Mouse (Mus musculus) midbrain, embryonic 12.5 days (tissue): ENCODE results near the gene Nr4a1. TPM values are rescaled to one million over a fixed set of nuclear protein-coding genes. Genes with fewer than 3 reads are reported as not detected.

Experiments used
- ATAC-seq: fragments of 200-750 bp; cut with Nextera tagmentation; 2 replicates; pipeline ENCODE4 v1.8.0; 2017; ENCODE audit warnings: low read depth, moderate TSS enrichment, moderate library complexity; ENCODE audit not compliant: low FRiP score
- H3K27ac ChIP-seq: fragments of 300-500 bp; sonication (generic); replicated peaks from 2 replicates; pipeline ENCODE4 v1.5.1; 2016; ENCODE audit warnings: mild to moderate bottlenecking
- H3K27me3 ChIP-seq: fragments of 300-500 bp; sonication (generic); 2 replicates; pipeline ENCODE4 v1.6.1; 2016; ENCODE audit warnings: mild to moderate bottlenecking
- H3K36me3 ChIP-seq: fragments of 300-500 bp; sonication (generic); 2 replicates; pipeline ENCODE4 v1.6.1; 2016
- H3K4me1 ChIP-seq: fragments of 300-500 bp; sonication (generic); 2 replicates; pipeline ENCODE4 v1.6.1; 2016
- H3K4me2 ChIP-seq: fragments of 300-500 bp; sonication (generic); replicated peaks from 2 replicates; pipeline ENCODE4 v1.6.1; 2016; ENCODE audit warnings: mild to moderate bottlenecking, moderate library complexity
- H3K4me3 ChIP-seq: fragments of 300-500 bp; sonication (generic); 2 replicates; pipeline ENCODE4 v1.5.1; 2016; ENCODE audit warnings: mild to moderate bottlenecking
- H3K9ac ChIP-seq: fragments of 300-500 bp; sonication (generic); replicated peaks from 2 replicates; pipeline ENCODE4 v1.6.1; 2016; ENCODE audit warnings: mild to moderate bottlenecking, moderate library complexity
- H3K9me3 ChIP-seq: fragments of 300-500 bp; sonication (generic); 2 replicates; pipeline ENCODE4 v1.6.1; 2016; ENCODE audit warnings: mild to moderate bottlenecking
- WGBS: fragments of 180-500 bp; shearing (Covaris S2); methylation state at CpG from one replicate; pipeline ENCODE4 v1.1.7; 2016; 5-methylcytosine and 5-hydroxymethylcytosine counted together
- polyA plus RNA-seq: library from polyadenylated mRNA; unstranded; fragments of >200 nt; fragmentation: Nextera tagmentation; extraction: Ambion mirVana; gene quantifications from 2 replicates; pipeline ENCODE4 v1.2.1, GENCODE M21; 2016

Nr4a1 gene
- polyA plus RNA-seq: 3.4 and 4.0 TPM in 2 replicates

DNA sequence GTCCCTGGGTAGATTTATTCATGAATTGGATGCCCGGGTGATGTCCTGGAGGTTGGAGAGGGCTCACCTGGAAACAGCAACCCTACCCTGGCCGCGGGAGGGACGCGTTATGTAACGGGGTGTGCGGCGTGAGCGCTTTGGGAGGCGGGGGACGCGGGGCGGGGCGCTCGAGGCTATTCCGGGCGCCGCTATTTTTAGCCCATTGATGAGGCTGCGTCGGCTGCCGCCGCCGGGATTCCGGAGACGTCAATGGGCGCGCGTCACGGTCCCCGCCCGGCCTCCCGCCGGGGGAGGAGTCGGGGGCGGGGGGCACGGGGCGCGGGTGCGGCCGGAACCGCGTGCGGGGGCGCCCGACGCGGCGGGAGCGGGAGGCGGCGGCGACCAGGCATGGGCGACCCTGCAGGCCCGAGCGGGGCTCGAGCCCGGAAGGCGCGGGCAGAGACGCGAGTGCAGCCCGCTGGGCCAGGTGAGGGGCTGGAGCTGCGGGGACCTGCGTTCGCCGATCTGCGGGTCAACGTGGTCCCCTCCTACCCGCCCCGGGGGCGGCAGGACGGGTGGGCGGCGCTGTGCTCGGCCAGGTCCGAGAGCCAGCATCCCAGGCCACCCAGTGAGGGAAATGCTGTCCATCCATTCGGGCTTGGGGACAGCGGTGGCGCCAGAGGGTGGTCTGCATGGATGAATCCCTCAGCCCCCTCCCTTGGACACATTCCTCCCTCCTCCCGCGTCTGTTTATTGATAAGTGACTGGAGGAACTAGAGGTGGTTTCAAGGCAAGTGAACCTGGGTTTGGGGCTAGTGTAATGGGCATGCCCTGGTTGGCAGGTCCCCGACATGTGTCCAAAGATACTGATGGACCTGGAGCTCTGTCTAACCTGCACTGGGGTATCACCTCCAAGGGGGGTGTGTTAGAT, at the start of gene Nr4a1:
Nr4a1 (plus strand) TSS at position 384 of the 910 bp plus-strand sequence.
- Histone ChIP-seq H3K9me3 (no peaks in the 10 kb centered on the region), H3K4me3 (peak within 1 kb of the TSS; percentile 69), H3K4me1 (peaks cover 12% of the 10 kb centered on the region), H3K27ac (peak within 1 kb of the TSS; percentile 54), H3K4me2 (peak within 1 kb of the TSS; percentile 96), H3K9ac (peak within 1 kb of the TSS; percentile 72), H3K27me3 (peaks cover 25% of the 10 kb centered on the region), H3K36me3 (no peaks in the 10 kb centered on the region)
- WGBS: 1% methylated on average over 46 of the region's 82 CpGs
- ATAC-seq: peak; percentile 77

GRCm38 (mm10) chr15:101204781-101205180, 49.3 kb upstream of the Nr4a1 start:
- H3K36me3 ChIP-seq: peaks cover 82% of the 10 kb centered on the region
- no peak overlapping the region for H3K4me3 ChIP-seq
- WGBS: 86% methylated on average over 7 of the region's 7 CpGs
- no peak overlapping the region for H3K27ac ChIP-seq
- no peak for ATAC-seq
- H3K4me1 ChIP-seq: no peaks in the 10 kb centered on the region
- no peaks in the 10 kb centered on the region for H3K27me3 ChIP-seq
- H3K9me3 ChIP-seq: no peaks in the 10 kb centered on the region
- H3K4me2 ChIP-seq: no peak overlapping the region
- H3K9ac ChIP-seq: no peak overlapping the region

- Histone ChIP-seq H3K36me3 (peaks cover 64% of the 10 kb centered on the region), H3K9ac (no peak overlapping the region), H3K4me2 (no peak overlapping the region), H3K27me3 (no peaks in the 10 kb centered on the region), H3K27ac (no peak overlapping the region), H3K4me1 (no peaks in the 10 kb centered on the region), H3K9me3 (no peaks in the 10 kb centered on the region), H3K4me3 (no peak overlapping the region)
- 56% methylated on average over 6 of the region's 6 CpGs for WGBS
- peak; percentile 52; the same call in 1 of the 2 replicates for ATAC-seq
Observed at GRCm38 (mm10) chr15:101210228-101210627, 43.8 kb upstream of the Nr4a1 start.

DNA sequence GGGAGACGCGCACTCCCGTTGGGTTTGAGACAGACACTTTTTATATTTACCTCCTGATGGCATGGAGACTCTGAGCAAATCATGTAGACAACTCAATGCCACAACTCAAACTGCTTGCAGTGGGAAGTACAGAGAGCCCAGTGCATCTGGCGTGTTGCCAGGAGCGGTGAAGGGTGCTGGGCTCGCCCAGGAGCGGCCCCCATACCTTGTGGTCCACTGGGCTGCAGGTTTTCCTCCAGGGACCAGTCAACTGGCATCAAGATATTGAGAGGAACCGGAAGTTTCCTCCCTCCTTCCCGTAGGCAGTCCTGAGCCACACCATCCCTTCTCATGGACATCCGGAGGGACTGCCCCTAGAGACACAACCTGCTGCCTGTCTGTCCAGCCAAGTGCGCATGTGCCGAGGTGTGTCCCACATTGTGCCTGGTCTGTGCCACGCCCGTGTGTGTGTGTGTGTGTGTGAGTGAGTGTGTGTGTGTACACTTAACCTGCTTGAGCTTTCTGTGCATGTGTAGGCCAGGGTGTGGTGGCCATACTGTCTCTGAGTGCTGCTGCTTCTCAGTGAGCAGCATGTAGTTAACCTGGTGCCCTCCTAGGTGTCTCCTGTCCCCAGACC, 43.0 kb upstream of the Nr4a1 start:
- ATAC-seq: no peak

GRCm38 (mm10) chr15:101212435-101212834, 41.6 kb upstream of the Nr4a1 start:
- Histone ChIP-seq H3K27me3 (no peaks in the 10 kb centered on the region), H3K9ac (no peak overlapping the region), H3K9me3 (no peaks in the 10 kb centered on the region), H3K4me3 (no peak overlapping the region), H3K4me2 (no peak overlapping the region), H3K36me3 (peaks cover 46% of the 10 kb centered on the region), H3K4me1 (no peaks in the 10 kb centered on the region), H3K27ac (no peak overlapping the region)
- WGBS: 86% methylated on average over 14 of the region's 14 CpGs
- ATAC-seq: no peak

More for the DNA sequence above, 43.0 kb upstream of the Nr4a1 start:
- Histone ChIP-seq H3K4me2 (no peak overlapping the region), H3K4me1 (no peaks in the 10 kb centered on the region), H3K36me3 (peaks cover 59% of the 10 kb centered on the region), H3K9ac (no peak overlapping the region), H3K27ac (no peak overlapping the region), H3K4me3 (no peak overlapping the region), H3K9me3 (no peaks in the 10 kb centered on the region), H3K27me3 (no peaks in the 10 kb centered on the region)
- WGBS: 95% methylated on average over 14 of the region's 14 CpGs

- no peak for ATAC-seq
- Histone ChIP-seq H3K4me1 (peaks cover 2% of the 10 kb centered on the region; the same call in 1 of the 2 replicates), H3K9me3 (no peaks in the 10 kb centered on the region), H3K4me3 (no peak overlapping the region), H3K27me3 (no peaks in the 10 kb centered on the region), H3K36me3 (peaks cover 36% of the 10 kb centered on the region), H3K4me2 (no peak overlapping the region), H3K27ac (no peak overlapping the region), H3K9ac (no peak overlapping the region)
- WGBS: 78% methylated on average over 2 of the region's 2 CpGs
Observed at GRCm38 (mm10) chr15:101215136-101215535, 38.9 kb upstream of the Nr4a1 start.

- 76% methylated on average over 4 of the region's 4 CpGs for WGBS
- Histone ChIP-seq H3K4me1 (peaks cover 11% of the 10 kb centered on the region), H3K9me3 (no peaks in the 10 kb centered on the region), H3K27me3 (no peaks in the 10 kb centered on the region), H3K27ac (no peak overlapping the region), H3K4me2 (no peak overlapping the region), H3K36me3 (peaks cover 29% of the 10 kb centered on the region), H3K4me3 (no peak overlapping the region), H3K9ac (no peak overlapping the region)
- no peak for ATAC-seq
Observed at GRCm38 (mm10) chr15:101216036-101216435, 38.0 kb upstream of the Nr4a1 start.

GRCm38 (mm10) chr15:101220905-101221297, 33.2 kb upstream of the Nr4a1 start:
- Histone ChIP-seq H3K4me1 (peaks cover 49% of the 10 kb centered on the region), H3K9me3 (no peaks in the 10 kb centered on the region), H3K27me3 (peaks cover 29% of the 10 kb centered on the region), H3K9ac (0 out of 2 replicates have a peak overlapping the region, but pooled peaks have one; percentile 20), H3K4me3 (no peak overlapping the region), H3K27ac (peak overlapping the region; percentile 86), H3K36me3 (no peaks in the 10 kb centered on the region), H3K4me2 (peak overlapping the region; percentile 92)
- ATAC-seq: peak; percentile 65
- 7% methylated on average over 8 of the region's 8 CpGs for WGBS

GRCm38 (mm10) chr15:101221298-101222104, 32.6 kb upstream of the Nr4a1 start:
- H3K4me1 ChIP-seq: peaks cover 49% of the 10 kb centered on the region
- WGBS: 1% methylated on average over 14 of the region's 14 CpGs
- peak overlapping the region; percentile 26 for H3K4me3 ChIP-seq
- no peaks in the 10 kb centered on the region for H3K36me3 ChIP-seq
- H3K4me2 ChIP-seq: peak overlapping the region; percentile 92
- peaks cover 29% of the 10 kb centered on the region for H3K27me3 ChIP-seq
- H3K9me3 ChIP-seq: no peaks in the 10 kb centered on the region
- H3K9ac ChIP-seq: peak overlapping the region; percentile 29; the same call in 1 of the 2 replicates
- peak; percentile 59 for ATAC-seq
- peak overlapping the region; percentile 86 for H3K27ac ChIP-seq

DNA sequence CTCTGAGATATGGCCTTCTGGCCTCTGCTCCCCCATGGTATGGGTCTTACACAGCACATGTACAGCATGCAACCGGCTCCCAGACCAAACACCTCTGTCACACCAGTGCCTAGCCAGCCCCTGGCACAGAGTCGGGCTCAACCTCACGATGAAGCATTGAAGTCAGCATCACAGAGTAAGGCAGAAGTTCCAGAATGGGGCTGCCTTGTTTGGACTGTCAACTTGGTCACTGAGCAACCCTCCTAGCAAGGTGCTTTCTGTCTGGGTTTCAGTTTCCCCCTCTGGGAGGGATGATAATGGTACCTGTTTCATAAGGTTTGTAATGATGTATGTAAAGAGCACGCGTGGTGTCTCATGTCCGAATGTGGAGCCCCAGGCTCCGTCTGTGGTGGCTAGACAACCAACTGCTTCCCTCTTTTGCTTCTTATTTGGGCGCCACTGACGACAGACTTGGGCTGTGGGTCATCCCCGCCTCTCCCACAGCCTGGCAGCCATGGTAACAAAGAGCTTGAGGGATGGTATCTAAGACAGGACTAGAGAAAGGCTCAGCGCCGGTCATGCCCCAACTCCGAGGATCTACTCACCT, 31.1 kb upstream of the Nr4a1 start:
- 39% methylated on average over 13 of the region's 13 CpGs for WGBS
- no peak overlapping the region for H3K27ac ChIP-seq
- ATAC-seq: no peak
- peak overlapping the region; percentile 75 for H3K4me3 ChIP-seq
- H3K4me1 ChIP-seq: peaks cover 55% of the 10 kb centered on the region
- 0 out of 2 replicates have a peak overlapping the region, but pooled peaks have one; percentile 79 for H3K9ac ChIP-seq
- peak overlapping the region; percentile 92 for H3K4me2 ChIP-seq
- no peaks in the 10 kb centered on the region for H3K36me3 ChIP-seq
- no peaks in the 10 kb centered on the region for H3K9me3 ChIP-seq
- peaks cover 29% of the 10 kb centered on the region for H3K27me3 ChIP-seq

- H3K9ac ChIP-seq: peak overlapping the region; percentile 79
- H3K27me3 ChIP-seq: peaks cover 29% of the 10 kb centered on the region
- 0 out of 2 replicates have a peak, but pooled peaks have one; percentile 10 for ATAC-seq
- H3K27ac ChIP-seq: peak overlapping the region; percentile 44; the same call in 1 of the 2 replicates
- WGBS: 5% methylated on average over 5 of the region's 5 CpGs
- peaks cover 59% of the 10 kb centered on the region for H3K4me1 ChIP-seq
- no peaks in the 10 kb centered on the region for H3K36me3 ChIP-seq
- no peaks in the 10 kb centered on the region for H3K9me3 ChIP-seq
- peak overlapping the region; percentile 92 for H3K4me2 ChIP-seq
- H3K4me3 ChIP-seq: peak overlapping the region; percentile 75
Observed at GRCm38 (mm10) chr15:101223596-101223995, 30.5 kb upstream of the Nr4a1 start.
